Mouse (Mus musculus): Measurements from ENCODE around the gene Hhipl1. TPM values are rescaled to one million over a fixed set of nuclear protein-coding genes. Genes with fewer than 3 reads are reported as not detected.

Gene Hhipl1
- polyA plus RNA-seq, 1 experiment from 2014 or later = 1.1 TPM

GRCm38 (mm10) chr12:108316655-108317054 is 10.6 kb downstream of the Hhipl1 start:
- 38% methylated on average over 6 of the region's 6 CpGs for WGBS
- peaks cover 30% of the 10 kb centered on the region for H3K4me1 ChIP-seq
- no peak for ATAC-seq (ENCODE audit: extremely low read depth, insufficient number of reproducible peaks, low FRiP score, low TSS enrichment)
- H3K9me3 ChIP-seq = no peaks in the 10 kb centered on the region
- no peak overlapping the region for H3K4me2 ChIP-seq
- H3K27ac ChIP-seq (replicated peaks) = no peak overlapping the region
- H3K27me3 ChIP-seq (replicated peaks) = peaks cover 71% of the 10 kb centered on the region
- H3K9ac ChIP-seq = no peak overlapping the region
- no peaks in the 10 kb centered on the region for H3K36me3 ChIP-seq
- no peak overlapping the region for H3K4me3 ChIP-seq

GRCm38 (mm10) chr12:108317201-108317738 is 11.2 kb downstream of the Hhipl1 start:
- Histone ChIP-seq H3K36me3 (no peaks in the 10 kb centered on the region), H3K9me3 (no peaks in the 10 kb centered on the region), H3K4me3 (no peak overlapping the region), H3K4me1 (peaks cover 30% of the 10 kb centered on the region), H3K9ac (no peak overlapping the region), H3K27me3 (replicated peaks) (peaks cover 77% of the 10 kb centered on the region), H3K27ac (replicated peaks) (no peak overlapping the region), H3K4me2 (no peak overlapping the region)
- WGBS = 11% methylated on average over 9 of the region's 9 CpGs
- ATAC-seq (ENCODE audit: extremely low read depth, insufficient number of reproducible peaks, low FRiP score, low TSS enrichment) = no peak

GRCm38 (mm10) chr12:108317826-108318430 is 11.9 kb downstream of the Hhipl1 start:
- WGBS = 17% methylated on average over 18 of the region's 18 CpGs
- no peak overlapping the region for H3K27ac ChIP-seq (replicated peaks)
- no peak for ATAC-seq (ENCODE audit: extremely low read depth, insufficient number of reproducible peaks, low FRiP score, low TSS enrichment)
- no peaks in the 10 kb centered on the region for H3K9me3 ChIP-seq
- peak overlapping the region; percentile 59 for H3K4me2 ChIP-seq
- H3K36me3 ChIP-seq = no peaks in the 10 kb centered on the region
- H3K4me3 ChIP-seq = peak overlapping the region; percentile 29
- H3K4me1 ChIP-seq = peaks cover 30% of the 10 kb centered on the region
- H3K9ac ChIP-seq = peak overlapping the region; percentile 29
- H3K27me3 ChIP-seq (replicated peaks) = peaks cover 78% of the 10 kb centered on the region

GRCm38 (mm10) chr12:108318499-108318898 is 12.4 kb downstream of the Hhipl1 start:
- no peak for ATAC-seq (ENCODE audit: extremely low read depth, insufficient number of reproducible peaks, low FRiP score, low TSS enrichment)
- Histone ChIP-seq H3K4me3 (peak overlapping the region; percentile 29), H3K9ac (peak overlapping the region; percentile 29), H3K9me3 (no peaks in the 10 kb centered on the region), H3K4me2 (peak overlapping the region; percentile 59), H3K27ac (replicated peaks) (no peak overlapping the region), H3K4me1 (peaks cover 30% of the 10 kb centered on the region), H3K36me3 (no peaks in the 10 kb centered on the region), H3K27me3 (replicated peaks) (peaks cover 76% of the 10 kb centered on the region)
- WGBS = 7% methylated on average over 37 of the region's 37 CpGs

GRCm38 (mm10) chr12:108320096-108320495 is 14.0 kb downstream of the Hhipl1 start:
- 17% methylated on average over 8 of the region's 8 CpGs for WGBS
- no peak overlapping the region for H3K4me2 ChIP-seq
- peaks cover 30% of the 10 kb centered on the region for H3K4me1 ChIP-seq
- H3K9ac ChIP-seq = no peak overlapping the region
- no peak overlapping the region for H3K4me3 ChIP-seq
- H3K27ac ChIP-seq (replicated peaks) = no peak overlapping the region
- no peaks in the 10 kb centered on the region for H3K9me3 ChIP-seq
- peaks cover 68% of the 10 kb centered on the region for H3K27me3 ChIP-seq (replicated peaks)
- no peak for ATAC-seq (ENCODE audit: extremely low read depth, insufficient number of reproducible peaks, low FRiP score, low TSS enrichment)
- no peaks in the 10 kb centered on the region for H3K36me3 ChIP-seq

GRCm38 (mm10) chr12:108326401-108326800 is 20.3 kb downstream of the Hhipl1 start:
- no peaks in the 10 kb centered on the region for H3K36me3 ChIP-seq
- H3K9me3 ChIP-seq = no peaks in the 10 kb centered on the region
- H3K27me3 ChIP-seq (replicated peaks) = peaks cover 74% of the 10 kb centered on the region
- H3K27ac ChIP-seq (replicated peaks) = no peak overlapping the region
- H3K4me1 ChIP-seq = peaks cover 21% of the 10 kb centered on the region
- H3K4me3 ChIP-seq = no peak overlapping the region
- H3K4me2 ChIP-seq = no peak overlapping the region
- H3K9ac ChIP-seq = no peak overlapping the region
- ATAC-seq (ENCODE audit: extremely low read depth, insufficient number of reproducible peaks, low FRiP score, low TSS enrichment) = no peak
- 41% methylated on average over 5 of the region's 5 CpGs for WGBS

- no peaks in the 10 kb centered on the region for H3K36me3 ChIP-seq
- H3K4me2 ChIP-seq = peak overlapping the region; percentile 75
- H3K4me1 ChIP-seq = peaks cover 25% of the 10 kb centered on the region
- H3K27ac ChIP-seq (replicated peaks) = no peak overlapping the region
- H3K4me3 ChIP-seq = peak overlapping the region; percentile 50
- H3K9ac ChIP-seq = peak overlapping the region; percentile 66; the same call in 1 of the 2 replicates
- H3K9me3 ChIP-seq = no peaks in the 10 kb centered on the region
- ATAC-seq (ENCODE audit: extremely low read depth, insufficient number of reproducible peaks, low FRiP score, low TSS enrichment) = 0 out of 2 replicates have a peak, but pooled peaks have one; percentile 7
- peaks cover 71% of the 10 kb centered on the region for H3K27me3 ChIP-seq (replicated peaks)
- WGBS = under 1% methylated on average over 56 of the region's 66 CpGs
These were observed 21.9 kb downstream of the Hhipl1 start for GRCm38 (mm10) chr12:108327889-108328491.

- WGBS = under 1% methylated on average over 16 of the region's 16 CpGs
- no peaks in the 10 kb centered on the region for H3K36me3 ChIP-seq
- no peak for ATAC-seq (ENCODE audit: extremely low read depth, insufficient number of reproducible peaks, low FRiP score, low TSS enrichment)
- peak overlapping the region; percentile 72 for H3K9ac ChIP-seq
- peaks cover 32% of the 10 kb centered on the region for H3K4me1 ChIP-seq
- H3K4me2 ChIP-seq = peak overlapping the region; percentile 98
- H3K27ac ChIP-seq (replicated peaks) = peak overlapping the region; percentile 43; the same call in 1 of the 2 replicates
- peaks cover 72% of the 10 kb centered on the region for H3K27me3 ChIP-seq (replicated peaks)
- no peaks in the 10 kb centered on the region for H3K9me3 ChIP-seq
- H3K4me3 ChIP-seq = peak overlapping the region; percentile 69
These were observed 27.0 kb downstream of the Hhipl1 start for GRCm38 (mm10) chr12:108333056-108333455.

- Histone ChIP-seq H3K27me3 (replicated peaks) (peaks cover 72% of the 10 kb centered on the region), H3K4me3 (peak overlapping the region; percentile 69), H3K9ac (peak overlapping the region; percentile 72), H3K4me1 (peaks cover 29% of the 10 kb centered on the region), H3K9me3 (no peaks in the 10 kb centered on the region), H3K36me3 (no peaks in the 10 kb centered on the region), H3K4me2 (peak overlapping the region; percentile 98), H3K27ac (replicated peaks) (peak overlapping the region; percentile 43; the same call in 1 of the 2 replicates)
- WGBS = under 1% methylated on average over 22 of the region's 22 CpGs
- ATAC-seq (ENCODE audit: extremely low read depth, insufficient number of reproducible peaks, low FRiP score, low TSS enrichment) = no peak
These were observed 27.4 kb downstream of the Hhipl1 start for GRCm38 (mm10) chr12:108333481-108333882.

- H3K4me3 ChIP-seq = peak within 1 kb of the TSS; percentile 69
- peak within 1 kb of the TSS; percentile 86 for H3K9ac ChIP-seq
- under 1% methylated on average over 51 of the region's 56 CpGs for WGBS
- peaks cover 69% of the 10 kb centered on the region for H3K27me3 ChIP-seq (replicated peaks)
- H3K4me2 ChIP-seq = peak within 1 kb of the TSS; percentile 98
- no peaks in the 10 kb centered on the region for H3K36me3 ChIP-seq
- H3K9me3 ChIP-seq = no peaks in the 10 kb centered on the region
- peak; percentile 88 for ATAC-seq (ENCODE audit: extremely low read depth, insufficient number of reproducible peaks, low FRiP score, low TSS enrichment)
- peaks cover 31% of the 10 kb centered on the region for H3K4me1 ChIP-seq
- H3K27ac ChIP-seq (replicated peaks) = peak within 1 kb of the TSS; percentile 82
These were observed 27.9 kb downstream of the Hhipl1 start, which contains the start of gene Cyp46a1 for GRCm38 (mm10) chr12:108333895-108334445. Gene Cyp46a1, plus strand, starts transcription at chr12:108334381.

- WGBS = 1% methylated on average over 32 of the region's 32 CpGs
- Histone ChIP-seq H3K9me3 (no peaks in the 10 kb centered on the region), H3K4me1 (peaks cover 32% of the 10 kb centered on the region), H3K4me2 (peak overlapping the region; percentile 98), H3K27me3 (replicated peaks) (peaks cover 69% of the 10 kb centered on the region), H3K36me3 (no peaks in the 10 kb centered on the region), H3K4me3 (peak overlapping the region; percentile 69), H3K9ac (peak overlapping the region; percentile 86), H3K27ac (replicated peaks) (peak overlapping the region; percentile 82)
- no peak for ATAC-seq (ENCODE audit: extremely low read depth, insufficient number of reproducible peaks, low FRiP score, low TSS enrichment)
These were observed 28.5 kb downstream of the Hhipl1 start for GRCm38 (mm10) chr12:108334529-108334928.
